Mouse (Mus musculus) heart, embryonic 12.5 days (tissue): ENCODE data around the gene Rhof. TPM values are rescaled to one million over a fixed set of nuclear protein-coding genes. Genes with fewer than 3 reads are reported as not detected.
A peak's percentile ranks its signal among the peaks of the same experiment; 100 is the strongest.

ENCODE experiments used
- ATAC-seq: fragments of 200-750 bp; cut with Nextera tagmentation; 2 replicates; pipeline ENCODE4 v1.8.0; 2017; ENCODE audit warnings: moderate TSS enrichment, moderate library complexity; ENCODE audit not compliant: insufficient number of reproducible peaks, low FRiP score
- H3K27ac ChIP-seq: fragments of 300-500 bp; sonication (generic); 2 replicates; pipeline ENCODE4 v1.5.1; 2016; ENCODE audit warnings: mild to moderate bottlenecking, moderate library complexity; ENCODE audit not compliant: poor library complexity, severe bottlenecking
- H3K27me3 ChIP-seq: fragments of 300-500 bp; sonication (generic); replicated peaks from 2 replicates; pipeline ENCODE4 v1.6.1; 2016; ENCODE audit warnings: mild to moderate bottlenecking, moderate library complexity
- H3K36me3 ChIP-seq: fragments of 300-500 bp; sonication (generic); 2 replicates; pipeline ENCODE4 v1.6.1; 2016; ENCODE audit warnings: mild to moderate bottlenecking, moderate library complexity
- H3K4me1 ChIP-seq: fragments of 300-500 bp; sonication (generic); replicated peaks from 2 replicates; pipeline ENCODE4 v1.6.1; 2016; ENCODE audit warnings: mild to moderate bottlenecking
- H3K4me2 ChIP-seq: fragments of 300-500 bp; sonication (generic); 2 replicates; pipeline ENCODE4 v1.6.1; 2016; ENCODE audit warnings: mild to moderate bottlenecking, moderate library complexity
- H3K4me3 ChIP-seq: fragments of 300-500 bp; sonication (generic); 2 replicates; pipeline ENCODE4 v1.5.1; 2016; ENCODE audit warnings: mild to moderate bottlenecking
- H3K9ac ChIP-seq: fragments of 300-500 bp; sonication (generic); 2 replicates; pipeline ENCODE4 v1.6.1; 2016; ENCODE audit warnings: mild to moderate bottlenecking, moderate library complexity
- H3K9me3 ChIP-seq: fragments of 300-500 bp; sonication (generic); replicated peaks from 2 replicates; pipeline ENCODE4 v1.6.1; 2016; ENCODE audit warnings: mild to moderate bottlenecking, moderate library complexity
- WGBS: fragments of 180-500 bp; shearing (Covaris S2); methylation state at CpG from one replicate; pipeline ENCODE4 v1.1.7; 2016; 5-methylcytosine and 5-hydroxymethylcytosine counted together
- polyA plus RNA-seq: library from polyadenylated mRNA; unstranded; fragments of >200 nt; fragmentation: Nextera tagmentation; extraction: Ambion mirVana; gene quantifications from 2 replicates; pipeline ENCODE4 v1.2.1, GENCODE M21; 2016

The Rhof gene
- polyA plus RNA-seq, 1 experiment from 2014 or later = 1.3 TPM

GRCm38 (mm10) chr5:123133784-123134143, 1.3 kb upstream of the Rhof start:
- Histone ChIP-seq H3K4me2 (peak overlapping the region; percentile 94), H3K36me3 (no peaks in the 10 kb centered on the region), H3K4me3 (0 out of 2 replicates have a peak overlapping the region, but pooled peaks have one; percentile 67), H3K9ac (no peak overlapping the region), H3K27ac (peak overlapping the region; percentile 100), H3K9me3 (no peaks in the 10 kb centered on the region), H3K4me1 (peaks cover 75% of the 10 kb centered on the region), H3K27me3 (no peaks in the 10 kb centered on the region)
- no peak for ATAC-seq
- 37% methylated on average over 7 of the region's 7 CpGs for WGBS

- ATAC-seq = no peak
- Histone ChIP-seq H3K4me2 (peak overlapping the region; percentile 94), H3K27me3 (no peaks in the 10 kb centered on the region), H3K9ac (no peak overlapping the region), H3K36me3 (no peaks in the 10 kb centered on the region), H3K9me3 (no peaks in the 10 kb centered on the region), H3K4me1 (peaks cover 75% of the 10 kb centered on the region), H3K27ac (peak overlapping the region; percentile 100), H3K4me3 (0 out of 2 replicates have a peak overlapping the region, but pooled peaks have one; percentile 6)
- 14% methylated on average over 18 of the region's 18 CpGs for WGBS
Observed at GRCm38 (mm10) chr5:123133083-123133783, 741 bp upstream of the Rhof start.

DNA sequence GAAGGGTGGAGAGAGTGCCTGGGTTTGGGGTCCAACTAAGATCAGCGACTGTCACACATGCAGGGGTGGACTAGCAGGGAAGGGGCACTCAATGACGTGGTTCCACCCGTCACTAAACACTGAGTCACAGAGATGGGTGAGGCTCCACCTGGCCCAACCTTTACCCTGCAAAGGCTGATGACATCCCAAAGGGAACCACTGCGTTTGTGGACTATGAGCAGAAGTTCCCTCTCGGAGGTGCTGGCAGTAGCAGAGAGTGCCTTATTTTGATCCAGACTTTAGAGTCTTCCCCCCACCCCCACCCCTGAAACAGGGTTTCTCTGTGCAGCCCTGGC, 1.7 kb downstream of the Rhof start:
- ATAC-seq = no peak
- Histone ChIP-seq H3K4me2 (no peak overlapping the region), H3K27ac (no peak overlapping the region), H3K27me3 (no peaks in the 10 kb centered on the region), H3K9ac (no peak overlapping the region), H3K4me3 (no peak overlapping the region), H3K36me3 (no peaks in the 10 kb centered on the region), H3K4me1 (peaks cover 56% of the 10 kb centered on the region), H3K9me3 (no peaks in the 10 kb centered on the region)
- WGBS = 81% methylated on average over 5 of the region's 5 CpGs

DNA sequence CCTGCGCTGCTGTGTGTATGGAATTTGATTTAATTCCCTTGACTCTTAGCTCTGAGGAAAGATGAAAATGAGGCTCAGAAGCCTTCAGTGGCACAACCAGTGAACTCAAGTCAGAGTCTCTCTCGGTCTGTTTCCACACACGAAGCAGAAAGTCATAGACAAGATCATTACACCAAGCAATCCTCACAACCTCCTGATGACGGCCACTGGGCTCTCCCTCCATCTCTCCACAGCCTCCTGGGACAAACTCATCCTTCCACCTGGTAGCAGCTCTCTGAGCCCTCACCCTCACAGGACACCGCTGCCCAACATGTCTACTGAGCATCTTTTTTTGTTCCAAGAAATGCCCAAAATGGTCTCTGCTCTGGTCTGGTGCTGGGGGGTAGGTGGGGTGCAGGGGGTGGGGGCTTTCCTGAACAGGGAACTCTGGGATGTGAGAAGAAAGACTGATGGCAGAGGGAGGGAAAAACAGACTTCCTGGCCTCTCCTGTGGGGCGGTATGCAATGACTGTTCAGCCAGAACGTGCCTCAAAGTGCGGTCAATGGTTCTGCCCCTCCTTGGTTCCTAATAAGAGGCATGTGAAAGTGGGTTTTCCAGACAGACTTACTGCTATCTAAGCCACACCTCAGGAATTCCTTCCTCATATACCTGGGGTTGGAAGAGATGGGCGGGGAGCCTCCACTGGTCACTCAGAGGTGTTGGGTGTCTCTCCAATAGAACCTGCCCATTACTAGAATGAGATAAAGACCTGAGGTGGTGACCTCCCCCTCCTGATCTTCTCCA, 2.3 kb downstream of the Rhof start:
- no peak for ATAC-seq
- Histone ChIP-seq H3K27ac (no peak overlapping the region), H3K4me2 (no peak overlapping the region), H3K4me1 (peaks cover 56% of the 10 kb centered on the region), H3K4me3 (no peak overlapping the region), H3K36me3 (no peaks in the 10 kb centered on the region), H3K9me3 (no peaks in the 10 kb centered on the region), H3K27me3 (no peaks in the 10 kb centered on the region), H3K9ac (no peak overlapping the region)
- WGBS = 86% methylated on average over 9 of the region's 9 CpGs

GRCm38 (mm10) chr5:123129170-123129757, 3.2 kb downstream of the Rhof start:
- ATAC-seq = no peak
- no peak overlapping the region for H3K4me2 ChIP-seq
- no peaks in the 10 kb centered on the region for H3K36me3 ChIP-seq
- 75% methylated on average over 10 of the region's 10 CpGs for WGBS
- no peak overlapping the region for H3K27ac ChIP-seq
- H3K4me1 ChIP-seq = peaks cover 48% of the 10 kb centered on the region
- 0 out of 2 replicates have a peak overlapping the region, but pooled peaks have one; percentile 28 for H3K9ac ChIP-seq
- H3K27me3 ChIP-seq = no peaks in the 10 kb centered on the region
- H3K9me3 ChIP-seq = no peaks in the 10 kb centered on the region
- no peak overlapping the region for H3K4me3 ChIP-seq

DNA sequence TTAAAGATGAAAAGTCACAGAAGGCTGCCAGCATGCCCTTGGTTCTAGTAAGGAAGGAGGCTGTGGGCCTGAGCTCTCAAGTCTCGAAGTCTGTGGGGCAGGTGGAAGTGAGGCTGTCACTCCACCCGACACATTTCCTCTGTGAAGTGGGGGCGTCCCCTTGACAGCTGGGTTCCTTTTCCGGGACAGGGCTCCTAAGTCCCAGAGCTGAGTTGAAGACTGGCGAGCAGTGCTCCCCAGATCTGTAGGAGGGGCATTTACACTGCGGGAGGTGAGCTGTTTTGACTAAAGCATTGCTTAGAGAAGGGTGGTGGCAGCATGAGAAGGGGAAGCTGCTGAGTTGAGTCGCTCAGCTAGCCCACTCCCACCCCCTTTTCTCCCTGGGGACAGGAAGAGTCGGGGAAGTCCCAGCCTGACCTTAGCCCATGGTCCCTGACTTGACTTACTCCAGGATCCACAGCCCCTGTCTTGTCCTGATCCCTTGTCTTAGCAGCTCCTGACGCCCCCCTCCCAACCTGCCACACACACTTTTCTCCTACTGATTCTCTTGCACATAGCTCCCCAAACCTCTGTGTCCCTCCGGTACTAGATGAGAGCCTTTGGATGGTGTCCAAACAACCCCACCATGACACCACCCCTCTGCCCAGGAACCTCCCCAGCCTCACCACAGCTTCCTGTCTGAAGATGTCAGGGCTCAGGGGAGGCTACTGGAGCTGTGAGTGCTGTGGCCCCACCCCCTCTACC, 3.9 kb downstream of the Rhof start:
- ATAC-seq = no peak
- 0 out of 2 replicates have a peak overlapping the region, but pooled peaks have one; percentile 28 for H3K9ac ChIP-seq
- H3K27me3 ChIP-seq = no peaks in the 10 kb centered on the region
- WGBS = 47% methylated on average over 10 of the region's 10 CpGs
- H3K4me3 ChIP-seq = no peak overlapping the region
- no peak overlapping the region for H3K4me2 ChIP-seq
- H3K36me3 ChIP-seq = no peaks in the 10 kb centered on the region
- peaks cover 41% of the 10 kb centered on the region for H3K4me1 ChIP-seq
- no peaks in the 10 kb centered on the region for H3K9me3 ChIP-seq
- no peak overlapping the region for H3K27ac ChIP-seq

DNA sequence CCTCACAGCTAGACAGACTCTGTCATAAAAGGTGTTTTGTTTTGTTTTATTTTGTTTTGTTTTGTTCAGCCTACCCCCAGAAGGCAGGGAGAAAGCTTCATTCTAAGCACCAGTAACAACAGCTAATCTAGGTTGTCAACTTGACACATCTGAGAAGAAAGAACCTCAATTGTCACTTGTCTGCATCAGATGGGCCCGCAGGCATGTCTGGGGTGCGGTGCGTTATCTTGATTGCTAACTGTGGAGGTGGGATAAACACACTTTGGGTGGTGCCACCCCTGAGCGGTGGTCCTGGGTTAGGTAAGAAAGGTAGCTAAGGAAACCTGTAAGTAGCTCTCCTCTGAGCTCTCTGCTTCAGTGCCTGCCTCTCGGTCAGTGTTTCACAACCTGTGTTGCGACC, 5.5 kb downstream of the Rhof start:
- Histone ChIP-seq H3K27ac (no peak overlapping the region), H3K4me1 (peaks cover 27% of the 10 kb centered on the region), H3K4me3 (no peak overlapping the region), H3K27me3 (no peaks in the 10 kb centered on the region), H3K9me3 (peaks cover 5% of the 10 kb centered on the region), H3K9ac (no peak overlapping the region), H3K4me2 (no peak overlapping the region), H3K36me3 (no peaks in the 10 kb centered on the region)
- no peak for ATAC-seq
- 60% methylated on average over 6 of the region's 6 CpGs for WGBS

GRCm38 (mm10) chr5:123125638-123126406, 6.7 kb downstream of the Rhof start:
- Histone ChIP-seq H3K4me2 (no peak overlapping the region), H3K36me3 (no peaks in the 10 kb centered on the region), H3K9me3 (peaks cover 5% of the 10 kb centered on the region), H3K4me3 (no peak overlapping the region), H3K4me1 (peaks cover 22% of the 10 kb centered on the region), H3K27me3 (no peaks in the 10 kb centered on the region), H3K9ac (peak overlapping the region; percentile 22; the same call in 1 of the 2 replicates), H3K27ac (no peak overlapping the region)
- ATAC-seq = no peak
- WGBS = 64% methylated on average over 18 of the region's 18 CpGs

- WGBS = 78% methylated on average over 6 of the region's 6 CpGs
- Histone ChIP-seq H3K4me2 (no peak overlapping the region), H3K36me3 (no peaks in the 10 kb centered on the region), H3K9me3 (peaks cover 5% of the 10 kb centered on the region), H3K27ac (no peak overlapping the region), H3K27me3 (no peaks in the 10 kb centered on the region), H3K4me3 (no peak overlapping the region), H3K4me1 (peaks cover 22% of the 10 kb centered on the region), H3K9ac (no peak overlapping the region)
- ATAC-seq = no peak
Observed at GRCm38 (mm10) chr5:123125105-123125504, 7.4 kb downstream of the Rhof start.

GRCm38 (mm10) chr5:123122181-123122580, 10.3 kb downstream of the Rhof start:
- Histone ChIP-seq H3K27ac (no peak overlapping the region), H3K27me3 (no peaks in the 10 kb centered on the region), H3K4me3 (no peak overlapping the region), H3K4me2 (no peak overlapping the region), H3K9ac (no peak overlapping the region), H3K36me3 (0 out of 2 replicates have a peak, but pooled peaks cover under 1% of the 10 kb centered on the region), H3K4me1 (peaks cover 13% of the 10 kb centered on the region), H3K9me3 (peaks cover 5% of the 10 kb centered on the region)
- no peak for ATAC-seq
- 82% methylated on average over 4 of the region's 4 CpGs for WGBS
